Mouse (Mus musculus): ENCODE data around the gene Pla2g16. TPM values are rescaled to one million over a fixed set of nuclear protein-coding genes. Genes with fewer than 3 reads are reported as not detected.

The Pla2g16 gene
- total RNA-seq, 2 experiments from 2014 or later: 122 to 149 TPM

- DNase-seq: no peak
These were observed 6.4 kb downstream of the Pla2g16 start for GRCm38 (mm10) chr19:7563676-7564075.

GRCm38 (mm10) chr19:7564457-7564856, 7.2 kb downstream of the Pla2g16 start:
- no peak for DNase-seq

- DNase-seq: no peak
These were observed 9.6 kb downstream of the Pla2g16 start for GRCm38 (mm10) chr19:7566826-7567225.

GRCm38 (mm10) chr19:7568364-7568763, 11.1 kb downstream of the Pla2g16 start:
- DNase-seq: no peak

- no peak for DNase-seq
These were observed 12.4 kb downstream of the Pla2g16 start for GRCm38 (mm10) chr19:7569650-7570049.

- no peak for DNase-seq
These were observed 18.9 kb downstream of the Pla2g16 start for GRCm38 (mm10) chr19:7576180-7576579.

GRCm38 (mm10) chr19:7577710-7578109, 20.5 kb downstream of the Pla2g16 start:
- DNase-seq: peak in 1 of 2 experiments; percentile 27

- DNase-seq: peak in 1 of 2 experiments; percentile 23
These were observed 23.8 kb downstream of the Pla2g16 start for GRCm38 (mm10) chr19:7581042-7581441.

- peak; percentile 44 to 71 for DNase-seq
These were observed 25.8 kb downstream of the Pla2g16 start for GRCm38 (mm10) chr19:7583101-7583500.

- DNase-seq: no peak
These were observed 26.3 kb downstream of the Pla2g16 start for GRCm38 (mm10) chr19:7583599-7583998.

GRCm38 (mm10) chr19:7585279-7585678, 28.0 kb downstream of the Pla2g16 start:
- DNase-seq: peak; percentile 53 to 69

- peak; percentile 44 to 76 for DNase-seq
These were observed 28.5 kb downstream of the Pla2g16 start for GRCm38 (mm10) chr19:7585764-7586163.

- DNase-seq: no peak
These were observed 33.5 kb downstream of the Pla2g16 start for GRCm38 (mm10) chr19:7590795-7591194.

- peak; percentile 40 to 51 for DNase-seq
These were observed 34.8 kb downstream of the Pla2g16 start for GRCm38 (mm10) chr19:7592018-7592417.

- peak; percentile 62 to 69 for DNase-seq
These were observed 38.3 kb downstream of the Pla2g16 start for GRCm38 (mm10) chr19:7595534-7595933.

GRCm38 (mm10) chr19:7598481-7598880, 41.2 kb downstream of the Pla2g16 start:
- DNase-seq: no peak

GRCm38 (mm10) chr19:7601551-7601950, 44.3 kb downstream of the Pla2g16 start:
- DNase-seq: peak in 1 of 2 experiments; percentile 38

GRCm38 (mm10) chr19:7604107-7604506, 46.8 kb downstream of the Pla2g16 start:
- DNase-seq: no peak

GRCm38 (mm10) chr19:7605013-7605412, 47.8 kb downstream of the Pla2g16 start:
- DNase-seq: no peak

- DNase-seq: no peak
These were observed 48.9 kb downstream of the Pla2g16 start for GRCm38 (mm10) chr19:7605930-7606783.

GRCm38 (mm10) chr19:7606801-7607689, 49.8 kb downstream of the Pla2g16 start, which contains the start of gene Lgals12:
TSS of gene Lgals12 (minus strand) at chr19:7607193.
- peak in 1 of 2 experiments; percentile 11 for DNase-seq

GRCm38 (mm10) chr19:7607690-7608201, 50.5 kb downstream of the Pla2g16 start:
- DNase-seq: no peak

Measured in heart, adult 18-20 months (tissue).